Mouse (Mus musculus) adrenal gland, postnatal 36 days (tissue): ENCODE data around the gene Spata45. TPM values are rescaled to one million over a fixed set of nuclear protein-coding genes. Genes with fewer than 3 reads are reported as not detected.

ENCODE experiments used
- DNase-seq, 2 experiments: peaks; one replicate each; pipeline ENCODE4 v3.0.0; 2021; ENCODE audit warnings: mixed read lengths in 1 of 2
- total RNA-seq, 2 experiments: library from RNA; stranded (reverse); gene quantifications; 2 replicates each; pipeline ENCODE4 v1.2.3; 2021

The Spata45 gene
- total RNA-seq, 2 experiments from 2014 or later = not detected

- DNase-seq = no peak
Measured at GRCm38 (mm10) chr1:191041352-191041751, 4.9 kb downstream of the Spata45 start.

- no peak for DNase-seq
Measured at GRCm38 (mm10) chr1:191042106-191042505, 5.7 kb downstream of the Spata45 start.

DNA sequence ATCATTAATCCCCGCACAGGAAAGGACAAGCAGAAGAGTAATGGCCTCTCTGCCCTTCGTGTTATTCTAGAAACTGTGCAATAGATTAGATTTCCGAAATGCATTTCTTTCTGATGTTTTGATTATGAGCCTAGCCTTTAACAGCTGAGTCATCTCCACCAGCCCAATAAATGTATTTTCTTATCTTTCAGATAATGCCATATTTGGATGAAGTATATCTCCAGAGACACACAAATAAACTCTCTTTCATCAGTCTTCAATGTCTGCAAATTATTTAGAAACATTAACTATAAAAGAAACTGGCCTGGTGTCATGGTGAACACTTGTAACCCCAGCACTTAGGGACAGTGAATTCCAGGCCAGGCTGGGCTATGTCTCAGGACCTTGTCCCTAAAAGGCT is 6.2 kb downstream of the Spata45 start:
- no peak for DNase-seq

- DNase-seq = no peak
Measured at GRCm38 (mm10) chr1:191045264-191045663, 8.8 kb downstream of the Spata45 start.

GRCm38 (mm10) chr1:191046231-191046824 is 9.9 kb downstream of the Spata45 start:
- DNase-seq = peak in 1 of 2 experiments; percentile 34

- no peak for DNase-seq
Measured at GRCm38 (mm10) chr1:191053555-191053954, 17.1 kb downstream of the Spata45 start.

DNA sequence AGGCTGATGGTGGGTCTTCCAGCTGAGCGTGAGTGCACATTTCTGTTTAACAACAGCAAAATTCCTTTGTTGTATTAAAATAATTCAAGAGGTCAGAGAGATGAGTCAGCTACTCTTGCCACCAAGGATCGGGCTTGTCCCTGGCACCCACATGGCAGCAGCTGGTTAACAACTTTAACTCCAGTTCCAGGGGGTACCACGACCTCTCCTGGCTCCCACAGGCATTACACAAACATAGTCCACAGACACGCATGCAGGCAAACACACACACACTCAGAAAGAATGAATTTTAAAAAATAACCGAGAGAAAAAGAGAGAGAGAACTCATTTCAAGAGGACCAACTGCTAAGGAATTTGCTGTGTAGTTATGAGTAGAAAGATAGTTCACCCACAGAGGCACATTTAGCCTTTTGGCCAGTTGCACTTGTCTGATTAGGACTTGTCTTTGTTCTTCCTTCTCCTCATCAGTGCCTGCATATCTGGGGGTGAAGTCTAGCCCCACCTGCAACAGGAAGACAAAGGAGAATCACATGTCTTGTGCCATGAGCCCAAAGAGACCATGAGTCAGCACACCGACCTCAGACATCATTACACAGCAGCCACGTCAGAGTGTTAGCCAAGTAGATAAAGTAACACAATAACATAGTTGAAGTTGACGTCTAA is 18.6 kb downstream of the Spata45 start:
- DNase-seq = peak; percentile 44 to 59

- no peak for DNase-seq
Measured at GRCm38 (mm10) chr1:191055533-191055873, 19.1 kb downstream of the Spata45 start.

GRCm38 (mm10) chr1:191057461-191057860 is 21.0 kb downstream of the Spata45 start:
- no peak for DNase-seq

DNA sequence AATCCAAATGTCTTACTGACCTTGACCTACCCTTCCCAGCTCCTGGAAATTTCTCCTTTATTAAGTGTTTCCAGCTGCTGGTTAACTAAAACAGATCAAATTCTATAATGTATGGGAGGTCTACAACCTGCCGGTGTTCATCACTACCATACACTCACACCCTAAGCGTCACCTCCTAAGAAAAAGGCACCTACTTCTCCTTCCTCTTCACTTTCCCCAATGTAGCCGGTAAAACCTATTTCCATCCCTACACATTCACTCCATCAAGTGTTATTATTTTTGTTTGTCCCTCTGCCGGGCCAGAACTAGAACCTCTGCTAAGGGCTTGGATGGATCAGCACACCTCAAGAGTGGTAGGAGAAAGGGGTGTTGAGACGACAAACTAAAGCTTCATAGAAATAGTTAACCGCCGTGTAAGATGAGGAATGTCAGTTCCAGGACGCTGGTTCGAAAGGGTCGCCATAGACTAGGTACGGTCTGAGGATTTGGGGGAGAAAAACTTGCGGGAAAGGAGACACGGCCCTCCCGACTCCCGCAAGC is 25.9 kb downstream of the Spata45 start:
- no peak for DNase-seq

GRCm38 (mm10) chr1:191062781-191063485 is 26.5 kb downstream of the Spata45 start, which contains the start of the genes Tatdn3 and Nsl1:
TSS of gene Tatdn3 (minus strand) at chr1:191062932.
TSS of gene Nsl1 (plus strand) at chr1:191063012.
- peak; percentile 91 to 92 for DNase-seq

DNA sequence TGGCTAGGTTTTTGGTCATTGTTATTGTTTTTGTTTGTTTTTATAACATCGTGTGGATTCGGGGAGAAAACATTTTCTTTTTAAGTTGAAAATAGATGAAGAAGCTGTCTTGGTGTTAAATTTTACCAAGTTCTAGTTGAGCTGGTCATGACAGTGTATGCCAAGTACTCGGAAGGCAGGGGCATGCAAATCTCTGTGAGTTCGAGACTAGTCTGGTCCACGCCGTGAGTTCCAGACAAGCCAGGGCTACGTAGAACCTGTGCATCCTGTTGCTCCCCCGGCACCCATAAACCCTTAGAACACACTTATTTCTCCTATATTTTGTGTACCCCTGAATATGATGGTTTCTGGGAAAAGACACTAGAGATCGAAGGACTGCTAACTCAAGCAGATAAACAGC is 27.3 kb downstream of the Spata45 start:
- DNase-seq = no peak

DNA sequence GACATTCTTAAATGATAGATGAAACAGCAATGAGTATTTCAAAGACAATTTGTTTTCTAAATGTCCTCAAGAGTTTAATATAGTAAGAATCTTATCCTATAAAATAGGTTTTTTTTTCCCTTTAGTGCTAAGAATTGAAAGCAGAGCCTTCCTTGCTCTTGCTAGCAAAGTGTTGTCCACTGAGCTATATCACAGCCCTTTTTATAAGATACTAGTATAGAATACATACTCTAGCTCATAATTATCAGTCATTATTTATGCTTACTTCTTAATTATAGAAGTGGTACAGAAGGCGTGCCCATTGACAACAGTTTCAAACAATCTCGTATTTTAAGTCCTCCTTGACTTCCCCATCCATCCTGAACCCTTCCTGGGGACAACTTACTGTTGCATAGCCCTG is 28.1 kb downstream of the Spata45 start:
- no peak for DNase-seq

GRCm38 (mm10) chr1:191065188-191065587 is 28.7 kb downstream of the Spata45 start:
- DNase-seq = no peak

GRCm38 (mm10) chr1:191068377-191068776 is 31.9 kb downstream of the Spata45 start:
- DNase-seq = peak; percentile 51 to 67

DNA sequence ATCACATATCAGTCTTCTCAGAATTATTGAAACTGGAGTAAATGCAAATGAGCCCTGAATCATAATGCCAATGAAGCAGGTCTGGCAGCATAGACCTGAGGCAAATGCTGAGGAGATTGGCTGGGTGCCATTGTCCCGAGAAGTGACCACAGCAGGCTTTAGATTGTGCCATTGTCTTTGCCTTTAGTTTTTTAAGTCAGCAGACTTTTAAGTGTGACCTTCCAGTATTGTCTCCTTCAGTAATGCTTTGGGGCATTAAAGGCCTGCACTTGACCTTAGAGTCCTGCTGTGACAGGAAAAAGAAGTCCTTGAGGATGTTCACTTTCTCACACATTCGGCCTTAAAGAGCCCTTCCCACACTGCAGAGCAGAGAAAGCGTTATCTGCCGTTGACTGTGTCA is 33.8 kb downstream of the Spata45 start:
- DNase-seq = no peak

- DNase-seq = no peak
Measured at GRCm38 (mm10) chr1:191071613-191072012, 35.2 kb downstream of the Spata45 start.

DNA sequence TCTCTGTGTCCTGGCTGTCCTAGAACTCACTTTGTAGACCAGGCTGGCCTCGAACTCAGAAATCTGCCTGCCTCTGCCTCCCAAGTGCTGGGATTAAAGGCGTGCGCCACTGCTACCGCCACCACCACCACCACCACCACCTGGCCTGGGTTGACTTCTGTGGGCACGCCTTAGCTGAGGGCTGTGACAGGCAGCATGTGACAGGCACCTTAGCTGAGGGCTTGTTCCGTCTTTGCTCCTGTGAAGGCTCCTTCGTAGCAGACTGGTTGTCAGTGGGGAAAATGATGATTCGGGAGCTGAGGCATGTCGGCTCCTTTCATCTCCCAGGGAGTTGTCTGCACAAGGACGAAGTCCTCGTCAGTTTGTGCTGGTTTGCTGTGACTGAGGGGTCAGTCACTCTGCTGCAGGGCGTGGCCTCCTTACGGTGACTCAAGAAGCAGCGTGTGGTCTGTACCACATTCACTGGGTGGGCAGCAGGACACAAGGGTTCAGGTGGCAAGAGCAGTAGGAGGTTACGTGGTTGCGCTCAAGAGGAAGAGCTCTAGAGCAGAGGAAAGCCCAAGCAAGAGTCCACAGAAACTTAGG is 36.0 kb downstream of the Spata45 start:
- peak; percentile 48 to 49 for DNase-seq

- peak; percentile 71 to 78 for DNase-seq
Measured at GRCm38 (mm10) chr1:191073001-191073400, 36.6 kb downstream of the Spata45 start.

GRCm38 (mm10) chr1:191073486-191073885 is 37.0 kb downstream of the Spata45 start:
- no peak for DNase-seq

DNA sequence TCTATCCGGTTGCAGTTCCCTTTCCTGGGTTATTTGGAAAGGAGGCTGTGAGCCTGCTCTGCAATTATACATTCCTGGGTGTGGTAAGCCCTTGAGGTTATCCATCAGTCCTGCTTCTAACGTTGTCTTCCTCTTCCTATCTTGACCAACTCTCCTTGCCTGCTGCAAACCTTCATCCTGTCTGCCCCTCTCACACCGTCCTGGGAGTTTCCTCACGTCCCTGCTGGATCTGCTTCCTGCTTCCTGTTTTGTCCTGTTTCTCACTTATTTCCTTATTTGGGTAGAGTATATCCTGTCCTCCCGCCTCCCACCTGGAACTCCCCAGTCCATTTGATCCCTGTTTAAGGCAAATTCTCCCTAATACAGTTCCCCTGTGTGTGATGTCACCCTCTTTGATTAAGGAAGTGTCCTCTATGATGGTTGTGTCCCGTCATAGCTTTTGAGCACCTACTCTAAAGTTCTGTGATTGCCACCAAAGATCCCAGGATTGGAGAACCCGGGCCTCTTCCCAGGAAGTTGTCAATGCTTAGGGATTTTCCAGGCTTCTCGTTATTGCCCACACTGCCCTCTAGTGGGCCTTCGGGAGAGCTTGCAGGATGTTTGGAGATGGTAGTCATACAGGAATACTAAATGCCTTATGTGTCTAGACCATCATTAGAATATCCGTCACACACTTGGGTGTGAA is 38.9 kb downstream of the Spata45 start:
- peak; percentile 66 to 72 for DNase-seq

DNA sequence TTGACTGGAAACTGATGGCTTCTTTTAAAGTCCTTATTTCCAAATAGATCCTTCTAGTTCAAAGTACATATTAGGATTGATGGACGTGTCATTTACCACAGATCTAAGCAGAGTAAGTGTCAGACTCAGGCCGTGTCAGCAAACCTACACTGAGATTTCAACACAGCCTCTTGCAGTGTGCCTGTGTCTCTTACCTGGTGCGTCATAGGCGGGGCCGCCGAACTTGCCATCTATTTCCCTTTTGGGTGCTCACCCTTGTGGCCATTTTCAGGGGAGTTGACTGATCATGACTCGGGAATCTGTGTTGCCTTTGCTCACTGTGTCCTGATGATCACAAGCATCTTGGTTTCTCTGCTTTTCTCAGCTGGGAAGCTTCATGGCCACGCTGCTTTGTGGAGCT is 46.8 kb downstream of the Spata45 start:
- DNase-seq = no peak
